Mouse (Mus musculus): ENCODE data around the gene Aars2.

Gene Aars2

DNA sequence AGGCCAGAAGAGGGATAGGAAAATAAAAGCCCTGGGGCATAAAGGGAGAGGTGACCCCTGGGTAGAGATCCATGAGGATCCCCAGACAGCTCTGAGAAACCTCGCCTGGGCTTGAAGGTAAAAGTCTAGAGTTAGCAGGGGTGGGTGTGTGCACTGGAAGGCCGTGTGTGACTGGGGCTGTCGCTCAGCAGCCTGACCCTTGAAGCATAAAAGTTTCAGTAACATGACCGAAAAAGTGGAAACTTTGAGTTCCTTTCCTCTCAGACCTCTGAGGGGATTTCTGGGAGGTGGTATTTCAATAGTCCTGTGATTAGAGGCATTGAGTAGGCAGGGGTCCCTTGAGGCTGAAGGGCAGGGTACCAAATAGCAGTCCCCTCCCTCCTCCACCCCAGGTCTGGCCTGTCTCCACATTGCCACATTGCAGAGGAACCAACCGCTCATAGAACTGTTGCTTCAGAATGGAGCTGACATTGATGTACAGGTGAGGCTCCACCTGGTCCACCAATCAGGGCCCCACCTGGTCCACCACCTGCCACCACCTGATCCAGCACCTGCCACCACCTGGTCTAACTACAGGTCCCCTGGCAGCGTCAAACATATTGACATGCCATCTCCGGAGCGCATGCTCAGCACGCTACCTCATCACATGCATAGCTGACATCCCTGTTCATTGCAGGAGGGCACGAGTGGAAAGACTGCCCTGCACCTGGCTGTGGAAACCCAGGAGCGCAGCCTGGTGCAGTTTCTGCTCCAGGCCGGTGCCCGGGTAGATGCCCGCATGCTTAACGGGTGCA, 53.3 kb downstream of the Aars2 start:
- DNase-seq, result peak; percentile 57

- no peak for DNase-seq
Observed at GRCm38 (mm10) chr17:45563216-45563615, 56.6 kb downstream of the Aars2 start.

- DNase-seq, result peak; percentile 91
Observed at GRCm38 (mm10) chr17:45563655-45564530, 57.3 kb downstream of the Aars2 start, which contains the start of gene Slc35b2. Gene Slc35b2 (plus strand): TSS chr17:45563874.

DNA sequence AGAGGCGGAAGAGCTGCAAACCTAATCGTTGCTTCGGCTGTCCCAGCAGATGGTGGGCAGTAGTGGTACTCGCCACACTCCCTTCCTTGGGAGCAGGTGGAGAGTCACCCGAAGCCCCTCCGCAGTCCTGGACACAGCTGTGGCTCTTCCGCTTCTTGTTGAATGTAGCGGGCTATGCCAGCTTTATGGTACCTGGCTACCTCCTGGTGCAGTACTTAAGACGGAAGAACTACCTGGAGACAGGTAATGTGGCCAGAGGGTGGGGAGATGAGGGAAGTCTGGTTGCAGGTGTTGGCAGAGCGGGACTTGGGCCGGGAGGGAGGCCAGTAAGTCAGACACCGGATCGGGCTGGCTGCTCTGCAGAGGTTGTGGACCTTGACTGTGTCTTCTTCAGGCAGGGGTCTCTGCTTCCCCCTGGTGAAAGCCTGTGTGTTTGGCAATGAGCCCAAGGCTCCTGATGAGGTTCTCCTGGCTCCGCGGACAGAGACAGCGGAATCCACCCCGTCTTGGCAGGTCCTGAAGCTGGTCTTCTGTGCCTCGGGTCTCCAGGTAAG, 58.0 kb downstream of the Aars2 start:
- DNase-seq, result no peak

- DNase-seq, result no peak
Observed at GRCm38 (mm10) chr17:45565103-45565502, 58.5 kb downstream of the Aars2 start.

GRCm38 (mm10) chr17:45566031-45566359, 59.4 kb downstream of the Aars2 start:
- DNase-seq, result no peak

- DNase-seq, result no peak
Observed at GRCm38 (mm10) chr17:45566360-45567161, 59.9 kb downstream of the Aars2 start.

DNA sequence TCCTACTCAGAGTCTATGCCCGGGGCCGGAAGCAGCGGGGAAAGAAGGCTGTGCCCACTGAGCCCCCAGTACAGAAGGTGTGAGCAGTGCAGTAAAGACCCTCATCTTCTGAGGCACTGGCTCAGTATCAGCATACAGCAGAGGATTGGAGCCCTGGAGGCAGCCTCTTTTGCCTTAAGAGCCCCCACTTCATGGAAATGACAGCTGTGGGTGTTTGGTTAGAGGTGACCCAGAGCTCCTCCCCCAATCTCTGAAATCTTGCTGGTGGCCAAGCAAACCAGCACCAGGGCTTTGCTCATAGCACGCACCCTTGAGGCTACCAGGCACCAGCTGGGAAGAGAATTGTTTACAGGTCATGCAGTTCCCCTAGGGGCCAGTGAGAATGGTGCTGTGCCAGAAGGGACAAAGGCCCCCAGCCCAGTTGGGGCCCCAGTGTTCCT, 60.5 kb downstream of the Aars2 start:
- no peak for DNase-seq

DNA sequence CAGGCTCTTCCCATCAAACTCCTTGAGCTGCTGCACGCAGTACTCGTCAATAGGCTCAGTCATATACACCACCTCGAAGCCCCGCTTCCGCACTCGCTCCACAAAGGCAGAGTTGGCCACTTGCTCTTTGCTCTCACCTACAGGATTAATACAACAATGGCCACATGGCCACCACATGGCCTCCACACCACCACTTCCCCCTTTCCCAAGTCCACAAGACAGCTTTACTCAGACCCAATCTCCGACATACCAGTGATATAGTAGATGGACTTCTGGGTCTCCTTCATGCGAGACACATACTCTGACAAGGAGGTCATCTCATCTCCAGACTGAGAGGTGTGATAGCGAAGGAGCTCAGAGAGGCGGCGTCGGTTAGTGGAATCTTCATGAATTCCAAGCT, 62.3 kb downstream of the Aars2 start:
- no peak for DNase-seq

GRCm38 (mm10) chr17:45569999-45570398, 63.4 kb downstream of the Aars2 start:
- DNase-seq, result no peak
